Mouse (Mus musculus): ENCODE data around the gene Ankrd54.
"Not testable (repeated sequence)": the region's sequence is repeated elsewhere in the genome, so short reads cannot be mapped to it uniquely, and the experiment has no call there.

The Ankrd54 gene

DNA sequence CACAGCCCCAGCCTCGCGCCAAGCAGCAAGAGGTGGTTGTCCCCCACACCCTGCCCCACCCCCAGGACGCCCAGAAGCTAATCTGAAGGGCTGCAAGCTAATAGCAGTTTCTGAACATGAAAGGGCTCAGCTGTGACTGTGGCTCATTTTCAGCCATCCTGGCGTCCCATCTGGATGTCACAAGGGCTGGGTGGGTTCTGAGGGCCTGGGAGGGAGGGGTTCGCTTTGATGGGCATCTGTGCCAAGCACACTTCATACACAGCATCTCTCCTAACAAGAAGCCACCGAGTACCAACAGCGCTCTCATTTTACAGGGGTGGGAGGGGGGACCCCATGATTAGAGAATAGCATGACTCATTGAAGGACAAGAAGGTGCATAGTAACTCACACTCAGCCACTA is 49.3 kb downstream of the Ankrd54 start:
- DNase-seq (ENCODE audit: low spot score): no peak

DNA sequence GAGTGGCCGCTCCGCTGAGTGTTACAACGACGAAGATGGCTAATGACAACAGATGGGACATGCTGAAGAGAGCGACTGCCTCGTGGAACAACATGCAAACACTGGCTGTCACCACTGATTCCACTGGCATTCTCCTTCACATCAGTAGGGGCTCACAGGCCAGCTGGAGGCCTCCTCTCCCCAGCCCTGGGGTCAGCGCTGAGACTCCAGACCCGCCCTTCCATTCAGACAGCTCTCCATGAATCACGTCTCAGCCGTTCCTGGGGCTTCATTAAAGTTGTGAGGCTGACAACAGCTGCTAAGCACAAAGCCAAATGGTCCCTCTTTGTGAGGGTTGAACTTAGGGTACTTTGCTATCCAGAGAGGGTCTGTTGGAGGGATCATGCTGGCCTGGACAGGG is 51.1 kb downstream of the Ankrd54 start:
- DNase-seq (ENCODE audit: low spot score): no peak

DNA sequence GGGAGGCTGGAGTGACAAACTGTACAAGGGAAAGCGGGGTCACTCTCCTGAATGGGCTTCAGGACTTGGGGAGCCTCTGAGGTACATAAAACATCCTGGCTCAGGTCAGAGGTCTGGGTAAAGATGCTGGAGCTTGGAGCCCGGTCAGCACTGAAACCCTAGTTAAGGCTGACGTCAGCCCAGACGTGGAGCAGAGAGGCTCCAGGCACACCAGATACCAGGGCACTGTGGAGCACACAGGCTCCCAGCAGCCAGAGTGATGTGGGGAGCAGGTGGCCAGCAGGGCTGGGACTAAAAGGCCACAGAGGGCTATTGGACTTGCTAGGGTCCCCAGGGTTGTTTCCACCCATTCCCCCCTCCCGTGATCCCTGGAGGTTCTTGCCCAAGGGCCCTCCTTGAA is 53.0 kb downstream of the Ankrd54 start:
- DNase-seq (ENCODE audit: low spot score): no peak

DNA sequence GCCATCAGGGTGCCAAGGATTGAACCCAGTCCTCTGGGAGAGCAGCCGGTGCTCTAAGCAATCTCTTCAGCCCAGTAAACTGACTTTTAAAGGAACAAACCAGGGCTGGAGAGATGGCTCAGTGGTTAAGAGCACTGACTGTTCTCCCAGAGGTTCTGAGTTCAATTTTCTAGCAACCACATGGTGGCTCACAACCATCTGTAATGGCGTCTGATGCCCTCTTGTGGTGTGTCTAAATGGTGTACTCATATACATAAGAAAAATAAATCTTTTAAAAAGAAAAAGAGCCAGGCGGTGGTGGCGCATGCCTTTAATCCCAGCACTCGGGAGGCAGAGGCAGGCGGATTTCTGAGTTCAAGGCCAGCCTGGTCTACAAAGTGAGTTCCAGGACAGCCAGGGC is 54.9 kb downstream of the Ankrd54 start:
- not testable (repeated sequence) for DNase-seq (ENCODE audit: low spot score)

DNA sequence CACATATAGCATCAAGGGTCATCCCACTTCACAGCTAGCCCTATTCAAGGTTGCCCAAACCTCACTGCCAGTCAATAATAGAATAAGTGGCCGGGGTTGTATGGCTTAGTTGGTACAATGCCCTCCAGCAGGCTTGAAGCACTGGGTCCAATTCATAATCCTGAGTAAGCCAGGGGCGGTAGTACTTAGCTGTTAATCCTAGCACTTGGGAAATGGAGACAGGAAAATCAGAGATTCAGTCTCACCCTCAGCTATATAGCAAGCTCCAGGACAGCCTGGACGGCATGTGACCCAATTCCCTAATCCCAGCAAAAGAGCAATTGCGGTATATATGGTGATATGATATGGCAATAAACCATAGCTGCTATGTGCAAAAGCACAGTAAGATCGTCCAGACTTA is 55.6 kb downstream of the Ankrd54 start:
- DNase-seq (ENCODE audit: low spot score): no peak

DNA sequence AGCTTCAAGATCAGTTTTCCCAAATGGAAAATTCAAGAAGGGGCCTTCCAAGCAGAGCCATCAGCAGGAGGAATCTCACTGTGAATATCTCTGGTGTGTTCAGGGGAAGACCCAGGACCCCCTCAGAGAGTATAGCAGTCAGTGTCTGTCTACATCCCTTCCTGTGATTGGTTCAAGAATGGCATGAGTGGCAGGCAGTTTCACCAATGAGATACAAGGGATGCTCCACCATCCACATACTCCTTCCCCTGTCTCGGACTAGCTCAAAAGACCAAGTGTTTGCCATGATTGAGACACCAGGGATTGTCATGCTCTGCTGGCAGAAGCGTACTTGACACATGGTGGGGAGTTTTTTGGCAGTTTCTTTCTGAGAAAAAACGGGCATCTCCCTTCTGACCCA is 56.1 kb downstream of the Ankrd54 start:
- DNase-seq (ENCODE audit: low spot score): no peak

DNA sequence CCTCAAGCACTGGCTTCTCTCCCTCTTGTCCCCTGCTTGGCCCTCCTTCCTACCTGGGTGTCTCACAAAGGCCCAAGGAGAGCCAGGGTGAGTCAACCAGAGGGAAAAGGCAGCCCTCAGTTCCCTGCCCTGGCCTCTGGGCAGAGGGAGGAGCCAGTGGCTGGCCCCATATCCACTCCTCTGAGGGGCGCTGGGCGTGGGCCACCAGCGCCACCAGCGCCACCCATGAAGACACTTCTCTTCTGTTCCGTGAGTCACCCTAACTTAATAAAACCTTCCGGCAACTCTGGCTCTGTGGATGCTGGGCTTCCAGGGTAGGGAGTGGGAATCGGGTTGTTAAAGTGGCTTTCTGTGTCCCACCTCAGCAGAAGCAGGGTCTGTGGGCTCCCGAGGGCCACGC is 57.1 kb downstream of the Ankrd54 start:
- no peak for DNase-seq (ENCODE audit: low spot score)

All from c-Kit-positive CD71-positive TER-119-positive erythroid progenitor cells, embryonic 14.5 days (primary cell).